Mouse (Mus musculus): ENCODE results near the gene Nt5dc1.
A peak's percentile ranks its signal among the peaks of the same experiment; 100 is the strongest.
"Not testable (repeated sequence)": the region's sequence is repeated elsewhere in the genome, so short reads cannot be mapped to it uniquely, and the experiment has no call there.

Gene Nt5dc1

DNA sequence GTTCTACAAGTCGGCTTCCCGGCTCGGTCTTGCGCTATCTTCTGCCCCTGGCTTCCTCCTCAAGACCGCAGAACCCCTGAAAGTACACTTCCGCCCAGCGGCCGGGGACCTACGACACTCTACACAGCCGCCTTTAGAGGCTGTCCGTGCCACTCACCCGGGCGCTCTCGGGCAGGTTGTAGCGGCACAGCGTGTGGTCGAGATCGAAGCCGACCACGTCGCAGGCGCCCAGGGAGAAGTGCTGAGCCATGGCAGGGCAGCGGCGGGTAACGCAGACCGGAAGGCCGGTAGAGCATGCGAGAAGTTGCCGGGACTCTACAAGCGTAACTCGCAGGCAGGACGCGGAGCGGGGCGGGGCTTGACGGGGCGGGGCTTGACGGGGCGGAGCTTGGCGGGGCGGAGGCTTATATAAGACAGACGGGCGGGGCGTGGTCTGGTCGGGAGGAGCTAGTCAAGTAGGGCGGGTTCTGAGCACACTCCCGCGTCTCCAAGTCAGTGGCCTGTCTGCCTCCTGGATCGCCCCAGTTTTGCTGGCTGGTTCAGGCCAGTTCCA, at the start of gene Nt5dc1:
TSS of gene Nt5dc1 (minus strand) at position 349 of the 553 bp plus-strand sequence.
- peak; percentile 92 for DNase-seq (ENCODE audit: low spot score)

DNA sequence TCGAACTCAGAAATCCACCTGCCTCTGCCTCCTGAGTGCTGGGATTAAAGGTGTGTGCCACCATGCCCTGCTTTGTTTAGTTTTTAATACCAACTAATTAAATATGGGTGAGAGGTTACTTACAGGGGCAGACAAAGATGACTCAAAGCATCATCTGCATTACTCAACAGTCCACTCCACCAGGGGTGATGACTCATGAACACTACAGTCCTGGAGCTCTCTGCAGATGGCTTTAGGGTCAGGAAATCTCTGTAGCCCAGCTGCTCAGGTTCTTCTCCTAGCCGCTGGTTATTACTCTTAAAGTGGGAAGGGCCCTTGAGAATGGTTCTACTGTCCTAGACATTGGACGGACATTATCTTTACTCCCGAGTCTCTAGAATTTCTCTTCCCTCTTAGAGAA, 46.0 kb upstream of the Nt5dc1 start:
- no peak for DNase-seq (ENCODE audit: low spot score)

DNA sequence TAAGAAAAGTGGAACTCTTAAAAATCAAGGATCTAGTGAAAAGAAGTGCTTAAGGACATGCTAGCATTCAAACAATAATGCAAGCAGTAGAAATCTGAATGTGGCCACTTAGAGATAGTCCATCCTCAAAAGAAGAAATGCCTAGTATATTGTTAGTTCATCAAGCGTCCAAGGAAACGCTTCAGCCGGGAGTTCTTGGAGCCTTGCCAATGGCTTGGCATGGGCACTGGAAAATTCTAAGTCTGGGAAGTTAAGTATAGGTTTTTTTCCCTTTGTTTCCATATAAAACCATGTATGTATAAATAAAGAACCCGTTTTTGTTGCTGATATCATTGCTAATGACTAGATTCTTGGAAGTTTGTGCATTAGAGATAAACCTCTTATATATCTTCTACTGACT, 43.1 kb upstream of the Nt5dc1 start:
- no peak for DNase-seq (ENCODE audit: low spot score)

DNA sequence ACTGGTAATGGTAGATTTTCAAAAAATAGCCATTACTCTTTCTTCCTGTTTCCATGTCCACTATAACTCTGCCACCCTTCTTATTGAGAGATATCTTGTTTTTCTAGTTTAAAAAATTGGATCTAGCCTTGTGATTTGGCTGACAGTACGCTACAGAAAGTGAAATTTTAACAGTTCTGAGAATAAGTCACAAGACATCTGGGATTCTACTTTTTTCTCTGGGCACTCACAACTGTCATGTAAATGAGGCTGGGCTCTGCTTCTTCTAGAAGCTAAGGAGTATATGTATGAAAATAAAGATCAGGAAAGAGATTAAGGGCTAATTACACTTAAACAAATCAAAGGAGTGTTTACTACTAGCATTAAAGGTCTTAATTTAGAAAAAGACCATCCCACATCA, 31.1 kb upstream of the Nt5dc1 start:
- DNase-seq (ENCODE audit: low spot score): no peak

DNA sequence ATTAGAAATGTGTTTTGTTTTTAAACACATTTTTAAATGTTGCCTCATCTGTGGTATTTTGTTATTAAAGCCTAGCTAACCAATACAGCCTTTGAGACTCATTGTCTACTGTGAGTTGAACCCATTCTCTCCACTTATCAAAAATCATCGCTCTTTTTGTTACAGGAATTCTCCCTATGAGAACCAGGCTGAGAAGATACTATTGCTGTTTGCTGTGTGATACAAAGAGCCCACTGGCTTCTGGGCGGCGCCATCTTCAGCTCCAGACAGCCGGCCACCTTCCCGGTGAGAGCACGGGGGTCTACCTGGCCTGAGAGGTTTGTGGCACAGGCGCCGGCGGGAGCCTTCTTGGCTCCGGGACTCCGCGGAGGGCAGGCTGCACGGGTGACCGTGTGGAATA, 15.8 kb upstream of the Nt5dc1 start:
- DNase-seq (ENCODE audit: low spot score): not testable (repeated sequence)

DNA sequence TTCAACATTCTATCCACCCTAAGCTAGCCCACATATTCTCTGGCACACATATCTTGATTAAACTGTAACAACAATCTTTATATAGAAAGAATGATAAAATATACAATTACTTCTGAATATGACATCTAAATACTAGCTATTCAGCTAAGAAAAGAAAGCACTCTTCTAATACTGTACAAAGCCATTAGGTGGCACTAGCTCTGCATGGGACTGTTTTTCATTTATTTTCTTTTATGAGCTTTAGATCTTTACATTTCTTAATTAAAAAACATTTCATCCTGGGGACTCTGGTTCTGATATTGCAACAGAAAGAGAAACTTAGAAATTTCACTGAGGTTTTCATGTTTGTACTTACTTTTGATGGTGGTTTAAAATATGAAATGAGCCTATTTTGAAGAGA, 13.4 kb upstream of the Nt5dc1 start:
- DNase-seq (ENCODE audit: low spot score): no peak

DNA sequence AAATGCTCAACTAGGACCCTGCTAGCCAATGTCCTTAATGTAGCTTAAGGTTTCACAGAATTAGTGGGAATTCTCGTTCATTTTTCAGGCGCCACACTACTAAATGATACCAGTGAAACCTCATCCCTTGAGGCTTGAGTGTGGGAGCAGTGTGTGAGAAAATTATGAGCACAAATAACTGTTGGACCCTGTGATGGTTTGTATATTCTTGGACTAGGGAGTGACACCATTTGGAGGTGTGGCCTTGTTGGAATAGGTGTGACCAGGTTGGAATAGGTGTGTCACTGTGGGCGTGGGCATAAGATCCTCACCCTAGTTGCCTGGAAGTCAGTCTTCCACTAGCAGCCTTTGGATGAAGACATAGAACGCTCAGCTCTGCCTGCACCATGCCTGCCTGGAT, 442 bp upstream of the Nt5dc1 start:
- not testable (repeated sequence) for DNase-seq (ENCODE audit: low spot score)

DNA sequence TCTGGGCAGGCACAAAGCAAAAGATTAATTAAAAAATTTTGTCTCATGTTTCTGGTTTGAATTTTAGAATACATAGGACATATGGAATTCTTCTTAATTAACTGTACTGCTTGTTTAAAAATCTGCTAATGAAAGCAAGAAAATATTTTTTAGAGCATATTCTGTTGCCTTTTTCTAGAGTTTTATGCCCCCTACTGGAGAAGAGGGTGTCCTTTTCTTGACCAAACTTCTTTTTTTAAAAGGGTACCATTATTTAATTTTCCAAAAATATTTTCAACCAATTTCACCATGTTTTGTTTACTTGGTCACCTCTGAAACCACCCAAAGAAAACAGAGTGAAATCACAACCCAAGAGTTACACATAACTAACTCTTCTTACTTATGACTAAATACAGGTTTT, 19.1 kb downstream of the Nt5dc1 start:
- DNase-seq (ENCODE audit: low spot score): no peak

DNA sequence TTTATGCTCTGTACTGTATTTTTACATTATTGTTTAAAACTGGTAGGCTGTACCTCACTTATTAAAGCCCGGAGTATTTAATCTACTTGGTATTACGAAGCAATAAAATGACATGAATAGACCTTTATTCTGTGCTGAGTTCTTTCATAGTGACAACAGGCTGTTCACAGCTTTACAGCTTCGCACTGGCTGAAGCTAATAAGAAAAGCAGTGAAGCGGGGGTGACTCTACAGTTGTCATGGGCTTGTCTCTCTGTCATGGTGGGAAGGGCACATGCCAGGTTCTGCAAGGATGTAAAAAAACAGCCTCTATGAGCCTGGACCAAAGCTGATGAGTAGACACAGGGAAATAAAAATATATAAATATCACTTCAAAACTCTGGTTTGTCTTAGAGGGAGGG, 21.4 kb downstream of the Nt5dc1 start:
- no peak for DNase-seq (ENCODE audit: low spot score)

DNA sequence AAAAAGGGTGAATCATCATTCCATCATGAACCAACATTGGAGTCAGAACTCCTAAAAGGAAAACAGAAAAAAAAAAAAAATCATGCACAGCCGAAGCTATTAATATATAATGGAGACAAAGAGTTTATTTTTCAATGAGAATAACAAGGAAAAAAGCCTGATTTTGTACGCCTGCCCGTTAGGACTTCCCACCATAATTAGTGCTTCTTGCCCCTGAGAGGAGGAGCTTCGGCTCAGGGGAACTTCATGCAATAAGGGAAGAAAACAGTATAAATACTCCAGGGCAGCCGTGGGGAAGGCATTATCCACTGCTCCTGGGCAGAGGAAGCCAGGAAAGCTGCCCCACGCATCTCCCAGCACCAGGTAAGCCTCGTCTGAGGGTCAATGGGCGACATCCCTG, 28.7 kb downstream of the Nt5dc1 start, which contains the start of gene Col10a1:
TSS of gene Col10a1 (plus strand) at position 301 of the 400 bp plus-strand sequence.
- no peak for DNase-seq (ENCODE audit: low spot score)

DNA sequence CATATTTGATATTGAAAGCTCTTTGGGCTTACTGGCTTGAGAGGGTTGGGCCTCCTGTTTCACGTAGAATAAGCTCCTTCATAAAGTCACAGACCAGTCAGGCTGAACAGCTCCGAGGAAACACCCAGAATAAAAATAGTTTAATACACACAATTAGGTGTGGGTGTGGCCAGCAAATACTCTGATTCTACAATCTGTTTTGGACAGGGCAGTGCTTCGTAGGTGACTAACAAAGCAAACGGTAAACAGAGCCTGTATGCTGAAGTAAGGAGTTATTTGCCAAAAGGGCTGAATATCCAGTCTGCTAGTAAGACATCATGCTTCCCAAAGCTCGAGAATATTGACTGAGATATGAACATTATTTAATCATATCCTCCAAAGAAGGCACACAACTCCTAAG, 32.7 kb downstream of the Nt5dc1 start:
- no peak for DNase-seq (ENCODE audit: low spot score)

DNA sequence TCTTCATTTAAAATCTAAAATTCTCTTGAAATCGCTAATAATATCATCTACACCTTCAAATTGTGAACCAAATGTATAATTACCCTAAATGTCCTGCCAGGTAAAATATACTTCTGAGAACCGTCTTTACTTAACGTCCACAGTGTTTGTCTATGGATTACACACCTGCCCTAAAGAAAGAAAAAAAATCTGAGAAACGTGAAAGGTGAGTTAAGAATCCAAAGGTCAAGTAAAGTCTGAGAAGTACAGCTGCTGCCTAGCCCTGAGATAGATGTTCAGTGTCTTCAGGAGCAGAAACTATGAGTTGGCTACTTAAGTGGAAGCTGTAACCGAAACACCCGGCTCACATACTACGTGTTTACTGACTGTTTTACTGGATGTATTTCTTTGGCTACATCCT, 45.0 kb downstream of the Nt5dc1 start:
- no peak for DNase-seq (ENCODE audit: low spot score)

DNA sequence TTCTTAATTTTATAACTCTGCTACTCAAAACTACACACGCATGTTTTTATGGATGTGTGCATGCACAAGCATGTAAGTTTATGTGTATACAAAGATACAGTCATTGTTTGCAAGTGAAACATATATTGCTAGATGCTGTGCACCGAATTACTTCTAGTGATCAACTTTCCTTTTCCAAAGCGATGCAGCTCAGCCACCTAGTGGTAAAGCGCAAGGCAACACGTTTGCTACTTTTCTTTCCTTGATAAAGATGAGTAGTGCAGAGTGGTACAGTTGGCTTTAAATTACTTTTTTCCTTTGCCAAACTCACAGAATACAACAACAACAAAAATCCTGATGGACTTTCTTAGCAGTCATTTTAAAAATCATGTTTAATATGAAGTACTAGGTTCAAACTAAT, 50.2 kb downstream of the Nt5dc1 start:
- peak; percentile 40 for DNase-seq (ENCODE audit: low spot score)

DNA sequence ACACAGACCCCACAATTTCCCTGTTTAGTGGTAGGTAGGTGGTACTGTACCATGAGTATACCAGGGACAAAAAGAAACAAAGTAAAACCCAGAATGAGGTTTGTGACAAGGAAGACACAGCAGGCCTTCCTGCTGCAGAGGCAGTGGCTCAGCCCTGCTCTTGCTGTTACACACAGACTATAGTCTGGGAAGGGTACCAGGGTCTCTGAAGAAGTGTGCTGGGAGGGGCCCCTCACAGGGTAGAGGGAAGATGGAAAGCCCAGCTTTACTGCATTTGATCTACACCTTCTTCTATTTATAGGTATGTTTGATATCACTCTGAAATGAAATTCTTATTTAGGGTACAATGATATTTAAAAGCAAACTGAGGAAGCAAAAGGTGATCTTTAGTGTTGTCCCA, 54.6 kb downstream of the Nt5dc1 start:
- DNase-seq (ENCODE audit: low spot score): no peak

DNA sequence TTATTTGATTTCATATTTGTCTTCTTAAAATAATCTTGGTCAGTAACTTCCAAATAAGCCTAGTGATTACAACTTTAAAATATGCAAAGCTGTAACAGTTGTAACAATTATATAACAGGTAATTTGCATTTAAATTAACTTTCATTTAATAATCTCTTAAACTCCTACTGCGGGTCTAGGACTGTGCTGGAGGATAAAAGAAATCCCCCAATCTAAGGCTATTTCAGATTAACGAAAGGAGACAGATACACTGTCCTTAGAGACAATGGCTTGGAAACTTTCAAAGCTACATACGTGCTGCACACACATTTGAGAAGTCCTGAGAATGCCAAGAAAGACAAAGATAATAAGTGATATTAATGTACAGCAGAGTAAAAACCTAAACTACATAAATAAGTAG, 60.1 kb downstream of the Nt5dc1 start:
- DNase-seq (ENCODE audit: low spot score): no peak

DNA sequence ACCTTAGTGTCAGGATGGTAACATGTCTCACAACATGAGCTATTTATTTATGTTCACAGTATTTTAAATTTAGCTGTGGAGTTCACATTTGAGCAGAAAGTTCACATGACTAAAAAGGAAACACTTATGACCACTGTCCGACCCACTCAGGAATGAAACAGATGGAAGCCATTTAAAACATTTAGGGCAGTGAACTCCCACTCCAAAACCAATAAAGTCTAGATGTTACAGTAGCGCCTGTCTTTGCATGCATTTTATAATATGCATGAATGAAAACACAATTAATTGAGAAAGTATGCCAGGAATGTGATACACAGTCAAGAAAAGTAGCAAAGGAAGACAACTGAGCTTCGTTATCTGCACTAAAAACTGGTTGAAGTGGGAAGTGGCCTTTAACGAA, 66.2 kb downstream of the Nt5dc1 start:
- no peak for DNase-seq (ENCODE audit: low spot score)

DNA sequence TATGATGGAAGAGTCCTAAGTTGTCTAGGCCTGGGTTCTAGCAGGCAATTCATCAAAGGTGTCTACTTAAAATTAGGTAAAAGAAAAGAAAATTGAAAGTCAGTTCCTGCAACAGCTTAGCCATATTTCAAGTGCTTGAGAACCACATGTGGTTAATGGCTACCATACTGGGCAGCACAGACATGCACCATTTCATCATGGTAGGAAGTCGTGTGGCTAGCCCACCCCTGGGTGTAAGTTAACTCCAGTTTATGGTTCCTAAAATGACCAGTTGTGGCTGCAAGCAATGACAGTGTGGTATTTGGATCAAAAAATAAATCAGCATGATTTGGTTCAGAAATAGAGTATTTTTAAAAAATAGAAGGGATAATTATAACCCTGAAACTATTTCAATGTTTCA, 76.5 kb downstream of the Nt5dc1 start:
- no peak for DNase-seq (ENCODE audit: low spot score)

DNA sequence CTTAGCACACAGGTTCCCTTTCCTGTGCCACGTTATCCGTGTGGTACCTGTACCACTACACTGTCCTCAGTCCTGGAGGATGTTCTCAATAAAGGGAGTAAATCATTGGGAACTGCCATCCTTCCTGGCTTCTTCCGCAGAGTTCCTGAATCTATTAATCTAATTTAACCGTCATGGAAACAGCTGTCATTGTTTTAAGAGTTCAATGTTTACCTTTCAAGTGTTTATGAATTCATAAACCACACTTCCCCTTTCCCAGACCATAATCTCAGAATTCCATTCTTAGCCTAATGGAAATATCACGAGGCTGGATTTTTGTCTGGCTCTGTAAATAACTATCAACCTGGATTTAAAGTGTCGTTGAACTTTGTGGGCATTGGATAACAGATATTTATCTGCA, 77.3 kb downstream of the Nt5dc1 start:
- DNase-seq (ENCODE audit: low spot score): no peak

DNA sequence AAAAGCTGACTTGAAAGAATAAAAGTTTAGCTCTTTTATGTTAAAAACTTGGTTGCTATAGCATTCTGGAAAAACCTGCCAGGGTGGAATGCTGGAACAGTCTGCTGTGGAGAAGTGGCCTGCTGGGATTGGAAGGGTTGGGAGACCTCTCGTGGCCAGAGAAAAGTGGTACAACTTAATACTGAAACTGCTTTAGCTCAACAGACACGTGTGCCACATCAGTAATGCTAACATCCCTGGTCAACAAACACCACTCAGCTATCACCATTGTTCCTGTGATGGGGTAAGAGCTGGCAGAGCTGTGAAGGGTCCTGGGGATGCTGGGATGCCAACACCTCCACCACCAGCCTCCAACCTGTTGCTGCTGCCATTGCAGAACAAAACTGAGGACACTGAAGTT, 90.0 kb downstream of the Nt5dc1 start:
- peak; percentile 76 for DNase-seq (ENCODE audit: low spot score)

DNA sequence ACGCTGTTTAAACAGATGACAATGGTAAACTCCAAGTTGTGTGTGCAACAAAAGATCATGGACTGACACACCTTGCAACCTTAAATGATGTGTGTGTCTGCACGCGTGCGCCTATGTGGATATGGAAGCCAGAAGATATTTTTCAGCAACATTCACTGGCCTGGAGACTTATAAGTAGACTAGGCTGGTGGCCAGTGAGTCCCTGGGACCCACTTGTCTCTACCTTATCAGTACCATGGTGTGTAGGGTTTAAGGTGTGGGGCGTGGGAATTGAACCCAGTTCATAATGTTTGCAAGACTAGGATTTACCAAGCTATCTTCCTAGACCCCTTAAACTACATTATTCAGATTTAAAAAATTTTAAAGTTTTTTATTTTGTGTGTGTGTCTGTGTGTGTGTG, 91.2 kb downstream of the Nt5dc1 start:
- DNase-seq (ENCODE audit: low spot score): no peak

DNA sequence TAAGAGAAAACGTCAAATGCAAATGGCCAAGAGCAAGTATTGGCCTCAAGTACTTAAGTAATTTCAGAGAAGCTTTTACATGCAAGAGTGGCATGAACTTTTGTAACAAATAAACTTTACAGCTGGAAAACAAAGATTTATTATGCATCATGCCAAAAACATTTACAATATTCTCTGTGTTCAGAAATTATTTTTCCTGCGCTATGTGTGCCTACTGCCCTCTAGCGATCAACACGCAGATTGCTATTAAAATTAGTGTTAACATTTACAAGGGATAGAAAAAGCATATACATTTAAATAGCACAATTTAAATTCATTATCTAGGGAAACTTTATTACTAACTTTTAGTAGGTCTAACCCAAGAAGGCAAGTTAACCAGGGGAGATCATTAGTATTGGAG, 91.7 kb downstream of the Nt5dc1 start:
- peak; percentile 45 for DNase-seq (ENCODE audit: low spot score)

DNA sequence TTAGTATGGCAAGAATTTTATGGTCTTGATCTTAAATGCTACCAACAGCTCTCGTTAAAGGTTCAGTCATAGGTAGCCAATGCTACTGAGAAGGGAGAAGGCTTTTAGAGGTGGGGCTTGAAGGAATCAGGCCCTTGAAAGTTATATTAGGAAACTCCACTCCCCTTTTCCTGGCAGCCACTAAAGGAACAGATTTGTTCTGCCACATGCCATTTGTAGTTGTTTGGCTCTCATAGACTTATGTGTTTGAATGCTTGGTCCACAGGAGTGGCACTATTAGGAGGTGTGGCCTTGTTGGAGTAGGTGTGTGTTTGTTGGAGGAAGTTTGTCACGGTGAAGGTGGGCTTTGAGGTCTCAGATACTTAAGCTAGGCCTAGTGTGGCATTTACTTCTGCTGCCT, 97.5 kb downstream of the Nt5dc1 start:
- DNase-seq (ENCODE audit: low spot score): no peak

DNA sequence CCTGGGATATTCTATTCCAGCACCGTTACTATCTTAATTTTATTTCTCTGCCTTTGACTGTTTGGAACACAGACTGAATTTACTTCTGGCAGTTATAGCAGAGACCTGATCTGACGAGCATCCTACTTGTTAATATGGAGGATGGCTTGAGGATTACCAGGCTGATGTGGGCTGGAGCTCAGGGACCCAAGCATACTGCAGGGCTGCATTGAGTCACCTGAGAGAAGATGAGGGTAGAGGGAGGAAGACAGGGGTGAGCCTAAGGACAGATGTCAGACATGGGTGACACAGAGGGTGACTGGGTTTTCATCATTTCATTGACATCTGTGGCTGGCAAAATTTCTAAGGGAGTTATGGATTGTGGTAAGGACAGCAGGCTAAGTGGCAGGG, 101.1 kb downstream of the Nt5dc1 start:
- DNase-seq (ENCODE audit: low spot score): no peak

DNA sequence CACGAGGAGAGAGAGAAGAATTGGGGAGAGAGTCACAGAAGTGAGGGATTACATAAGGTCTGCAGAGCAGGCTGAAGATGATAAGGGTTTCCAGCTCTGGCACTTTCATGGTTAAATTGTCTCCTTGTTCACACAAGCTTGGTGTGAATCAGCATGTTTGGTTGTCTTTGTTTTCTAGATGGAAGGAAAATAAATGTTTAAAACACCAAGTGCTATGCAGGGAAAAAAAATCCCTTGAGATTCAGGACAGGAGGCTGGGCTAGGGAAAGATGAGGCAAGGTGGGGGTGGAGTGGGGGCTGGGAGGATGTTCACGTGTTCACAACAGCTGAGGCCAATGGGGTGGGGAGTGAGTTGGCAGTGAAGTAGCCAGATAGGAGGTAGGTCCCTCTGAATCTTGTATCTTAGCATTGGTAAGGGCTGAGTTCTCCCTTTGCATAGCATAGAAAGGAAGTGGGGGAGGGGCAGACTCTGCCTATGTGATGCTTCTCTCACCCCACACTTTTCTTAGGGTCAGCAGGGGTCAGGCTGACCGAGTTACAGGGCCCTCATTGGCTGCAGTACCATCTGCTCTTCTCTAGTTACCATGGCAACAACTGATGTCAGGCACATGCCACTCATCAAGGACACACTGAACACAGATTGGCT, 101.7 kb downstream of the Nt5dc1 start:
- peak; percentile 94 for DNase-seq (ENCODE audit: low spot score)

All from embryo, embryonic 10 days (tissue).